Mouse (Mus musculus) c-Kit-positive CD71-positive TER-119-positive erythroid progenitor cells, embryonic 14.5 days (primary cell): ENCODE results near the gene Gm10447.
A peak's percentile ranks its signal among the peaks of the same experiment; 100 is the strongest.
"Not testable (repeated sequence)": the region's sequence is repeated elsewhere in the genome, so short reads cannot be mapped to it uniquely, and the experiment has no call there.

ENCODE experiments used
- DNase-seq: peaks from one replicate; pipeline ENCODE4 v3.0.0-alpha.2; 2013; ENCODE audit warnings: low spot score

The Gm10447 gene

GRCm38 (mm10) chr11:53443861-53444260 is 13.0 kb downstream of the Gm10447 start:
- no peak for DNase-seq

GRCm38 (mm10) chr11:53441921-53442320 is 15.0 kb downstream of the Gm10447 start:
- no peak for DNase-seq

GRCm38 (mm10) chr11:53436338-53436737 is 20.6 kb downstream of the Gm10447 start:
- DNase-seq: no peak

- no peak for DNase-seq
These were observed 21.4 kb downstream of the Gm10447 start for GRCm38 (mm10) chr11:53435504-53435903.

GRCm38 (mm10) chr11:53433057-53433456 is 23.9 kb downstream of the Gm10447 start:
- peak; percentile 45 for DNase-seq

- peak; percentile 42 for DNase-seq
These were observed 25.4 kb downstream of the Gm10447 start for GRCm38 (mm10) chr11:53431347-53432056.

GRCm38 (mm10) chr11:53430670-53431346 is 26.1 kb downstream of the Gm10447 start, which contains the start of the genes Uqcrq and Gdf9:
Gene Uqcrq, minus strand, starts transcription at chr11:53430831.
Gene Gdf9, plus strand, starts transcription at chr11:53431023.
- DNase-seq: peak; percentile 100

- no peak for DNase-seq
These were observed 26.6 kb downstream of the Gm10447 start for GRCm38 (mm10) chr11:53430300-53430669.

GRCm38 (mm10) chr11:53429182-53429581 is 27.7 kb downstream of the Gm10447 start:
- DNase-seq: no peak

GRCm38 (mm10) chr11:53428716-53429057 is 28.2 kb downstream of the Gm10447 start:
- no peak for DNase-seq

- no peak for DNase-seq
These were observed 28.8 kb downstream of the Gm10447 start for GRCm38 (mm10) chr11:53427993-53428715.

- not testable (repeated sequence) for DNase-seq
These were observed 30.0 kb downstream of the Gm10447 start for GRCm38 (mm10) chr11:53426914-53427313.

GRCm38 (mm10) chr11:53425711-53426255 is 31.1 kb downstream of the Gm10447 start:
- DNase-seq: no peak

- no peak for DNase-seq
These were observed 31.7 kb downstream of the Gm10447 start for GRCm38 (mm10) chr11:53425251-53425650.

- DNase-seq: no peak
These were observed 32.1 kb downstream of the Gm10447 start for GRCm38 (mm10) chr11:53424826-53425225.

GRCm38 (mm10) chr11:53423036-53423435 is 33.9 kb downstream of the Gm10447 start, which contains the start of gene Leap2:
Gene Leap2, minus strand, starts transcription at chr11:53423170.
- no peak for DNase-seq

GRCm38 (mm10) chr11:53418048-53418447 is 38.9 kb downstream of the Gm10447 start:
- DNase-seq: no peak

- no peak for DNase-seq
These were observed 43.0 kb downstream of the Gm10447 start for GRCm38 (mm10) chr11:53413871-53414270.

- peak; percentile 19 for DNase-seq
These were observed 45.2 kb downstream of the Gm10447 start for GRCm38 (mm10) chr11:53411738-53412137.
